Mouse (Mus musculus): ENCODE measurements around the gene Eif5a.

DNA sequence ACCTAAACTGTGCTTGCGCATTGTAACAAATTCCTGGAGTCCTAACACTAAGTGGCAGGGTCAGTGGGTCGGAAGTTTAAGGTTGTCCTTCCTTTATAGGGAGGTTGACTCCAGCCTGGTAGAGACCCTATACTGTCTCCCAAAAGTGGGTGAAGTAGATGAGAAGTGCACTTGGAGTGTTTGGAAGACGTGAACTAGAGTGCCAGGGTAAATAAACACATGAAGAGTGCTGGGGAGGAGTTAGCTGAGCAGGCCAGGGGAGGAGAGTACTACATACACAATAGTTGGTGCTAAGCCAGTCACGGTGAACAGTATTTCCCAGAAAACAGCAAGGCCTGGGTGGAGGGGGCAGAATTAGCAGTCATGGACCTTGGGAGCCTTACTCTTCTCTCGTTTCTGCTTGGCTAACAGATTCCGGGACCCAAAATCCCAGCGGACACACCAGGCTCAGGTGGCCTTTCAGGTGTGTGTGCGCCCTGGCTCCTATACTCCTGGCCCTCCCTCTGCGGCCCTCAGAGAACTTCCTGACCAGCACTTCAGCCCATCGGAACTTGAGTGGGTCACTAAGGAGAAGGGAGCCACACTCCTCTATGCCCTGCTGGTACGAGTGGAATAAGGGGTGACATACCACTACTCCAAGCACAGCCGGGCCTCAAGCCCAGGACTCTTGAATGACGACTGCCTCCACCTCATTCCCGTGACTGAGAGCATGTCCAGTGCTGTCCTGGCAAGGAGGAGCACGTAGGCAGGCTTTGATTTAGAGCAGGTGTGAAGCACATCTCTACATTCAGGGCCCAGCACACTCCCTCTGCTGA is 8.8 kb downstream of the Eif5a start:
- TF ChIP-seq CTCF (conservative IDR thresholded peaks at IDR 0.05 in 1 of 2, IDR thresholded peaks at IDR 0.05 in 1 of 2; ENCODE audit: low read depth in 2 of 2, low read length in 2 of 2) (no peak), USF2 (conservative IDR thresholded peaks at IDR 0.05; ENCODE audit: low read depth, low read length) (no peak), MXI1 (IDR thresholded peaks at IDR 0.05; ENCODE audit: low read depth, low read length) (no peak), NELFE (IDR thresholded peaks at IDR 0.05; ENCODE audit: low read depth, low read length) (no peak)
